Mouse (Mus musculus): ENCODE measurements at regions not wholly inside any gene's neighbourhood (a gene's known extent, or its start where the extent isn't known, plus 50 kb on each side); places are given as distances from the start of the nearest gene placed in this dataset.

- no peaks in the 10 kb centered on the region for H3K9me3 ChIP-seq (ENCODE audit: control insufficient read depth, low read length)
- H3K27me3 ChIP-seq (replicated peaks; ENCODE audit: control insufficient read depth, insufficient read depth, low read length), result no peaks in the 10 kb centered on the region
- no peak overlapping the region for H3K9ac ChIP-seq (ENCODE audit: low read depth, low read length)
- H3K4me1 ChIP-seq (ENCODE audit: control insufficient read depth, insufficient read depth, low read depth, low read length), result no peaks in the 10 kb centered on the region
- ATAC-seq, result no peak
- H3K36me3 ChIP-seq (ENCODE audit: control insufficient read depth, insufficient read depth, low read length), result no peaks in the 10 kb centered on the region
- 78% methylated on average over 3 of the region's 3 CpGs for WGBS
- no peak overlapping the region for H3K4me2 ChIP-seq (ENCODE audit: low read length)
- no peak overlapping the region for H3K4me3 ChIP-seq (ENCODE audit: low read length)
- no peak overlapping the region for H3K27ac ChIP-seq (ENCODE audit: low read depth, low read length)
Measured at GRCm38 (mm10) chr7:123589099-123589498, 88.8 kb upstream of the Zkscan2 start.

GRCm38 (mm10) chr7:123573721-123574120 lies 73.5 kb upstream of the Zkscan2 start:
- Histone ChIP-seq H3K36me3 (ENCODE audit: control insufficient read depth, insufficient read depth, low read length) (no peaks in the 10 kb centered on the region), H3K27me3 (replicated peaks; ENCODE audit: control insufficient read depth, insufficient read depth, low read length) (no peaks in the 10 kb centered on the region), H3K4me2 (ENCODE audit: low read length) (no peak overlapping the region), H3K4me1 (ENCODE audit: control insufficient read depth, insufficient read depth, low read depth, low read length) (peaks cover 4% of the 10 kb centered on the region), H3K9me3 (ENCODE audit: control insufficient read depth, low read length) (no peaks in the 10 kb centered on the region), H3K9ac (ENCODE audit: low read depth, low read length) (no peak overlapping the region), H3K27ac (ENCODE audit: low read depth, low read length) (peak overlapping the region; percentile 8; the same call in 1 of the 2 replicates), H3K4me3 (ENCODE audit: low read length) (no peak overlapping the region)
- no peak for ATAC-seq
- WGBS, result 39% methylated on average over 3 of the region's 3 CpGs

- Histone ChIP-seq H3K27me3 (replicated peaks; ENCODE audit: control insufficient read depth, insufficient read depth, low read length) (no peaks in the 10 kb centered on the region), H3K27ac (ENCODE audit: low read depth, low read length) (no peak overlapping the region), H3K36me3 (ENCODE audit: control insufficient read depth, insufficient read depth, low read length) (no peaks in the 10 kb centered on the region), H3K4me1 (ENCODE audit: control insufficient read depth, insufficient read depth, low read depth, low read length) (peaks cover 4% of the 10 kb centered on the region), H3K4me3 (ENCODE audit: low read length) (no peak overlapping the region), H3K9ac (ENCODE audit: low read depth, low read length) (no peak overlapping the region), H3K4me2 (ENCODE audit: low read length) (no peak overlapping the region), H3K9me3 (ENCODE audit: control insufficient read depth, low read length) (no peaks in the 10 kb centered on the region)
- no peak for ATAC-seq
- 45% methylated on average over 4 of the region's 4 CpGs for WGBS
Measured at GRCm38 (mm10) chr7:123572376-123572990, 72.2 kb upstream of the Zkscan2 start.

- H3K9me3 ChIP-seq (ENCODE audit: control insufficient read depth, low read length), result no peaks in the 10 kb centered on the region; the same call in 1 of the 2 replicates
- no peak for ATAC-seq
- no peaks in the 10 kb centered on the region for H3K36me3 ChIP-seq (ENCODE audit: control insufficient read depth, insufficient read depth, low read length)
- WGBS, result 56% methylated on average over 1 of the region's 1 CpGs
- H3K4me3 ChIP-seq (ENCODE audit: low read length), result no peak overlapping the region
- H3K9ac ChIP-seq (ENCODE audit: low read depth, low read length), result no peak overlapping the region
- H3K4me2 ChIP-seq (ENCODE audit: low read length), result no peak overlapping the region
- H3K27ac ChIP-seq (ENCODE audit: low read depth, low read length), result no peak overlapping the region
- H3K4me1 ChIP-seq (ENCODE audit: control insufficient read depth, insufficient read depth, low read depth, low read length), result no peaks in the 10 kb centered on the region
- H3K27me3 ChIP-seq (replicated peaks; ENCODE audit: control insufficient read depth, insufficient read depth, low read length), result no peaks in the 10 kb centered on the region
Measured at GRCm38 (mm10) chr7:123566264-123566663, 66.0 kb upstream of the Zkscan2 start.

GRCm38 (mm10) chr7:123559544-123559943 lies 59.3 kb upstream of the Zkscan2 start:
- Histone ChIP-seq H3K27ac (ENCODE audit: low read depth, low read length) (no peak overlapping the region), H3K27me3 (replicated peaks; ENCODE audit: control insufficient read depth, insufficient read depth, low read length) (no peaks in the 10 kb centered on the region), H3K4me2 (ENCODE audit: low read length) (no peak overlapping the region), H3K36me3 (ENCODE audit: control insufficient read depth, insufficient read depth, low read length) (no peaks in the 10 kb centered on the region), H3K9me3 (ENCODE audit: control insufficient read depth, low read length) (no peaks in the 10 kb centered on the region; the same call in 1 of the 2 replicates), H3K4me3 (ENCODE audit: low read length) (no peak overlapping the region), H3K4me1 (ENCODE audit: control insufficient read depth, insufficient read depth, low read depth, low read length) (no peaks in the 10 kb centered on the region), H3K9ac (ENCODE audit: low read depth, low read length) (no peak overlapping the region)
- WGBS, result 70% methylated on average over 7 of the region's 7 CpGs
- no peak for ATAC-seq
